Mouse (Mus musculus): ENCODE data around the gene Iba57. TPM values are rescaled to one million over a fixed set of nuclear protein-coding genes. Genes with fewer than 3 reads are reported as not detected.

The Iba57 gene
- polyA plus RNA-seq, 1 experiment from 2014 or later, result 7.3 TPM

- H3K4me3 ChIP-seq, result no peak overlapping the region
- no peaks in the 10 kb centered on the region for H3K9me3 ChIP-seq (replicated peaks)
- H3K27me3 ChIP-seq (replicated peaks), result peaks cover 52% of the 10 kb centered on the region
- 77% methylated on average over 18 of the region's 18 CpGs for WGBS
- H3K4me1 ChIP-seq (replicated peaks), result peaks cover 22% of the 10 kb centered on the region
- no peak overlapping the region for H3K9ac ChIP-seq
- no peak for ATAC-seq (ENCODE audit: insufficient number of reproducible peaks, low FRiP score)
- H3K27ac ChIP-seq (ENCODE audit: poor library complexity, severe bottlenecking), result no peak overlapping the region
- H3K4me2 ChIP-seq, result no peak overlapping the region
- peaks cover 70% of the 10 kb centered on the region for H3K36me3 ChIP-seq
Observed at GRCm38 (mm10) chr11:59131348-59131919, 32.1 kb downstream of the Iba57 start.

- Histone ChIP-seq H3K27me3 (replicated peaks) (peaks cover 45% of the 10 kb centered on the region), H3K36me3 (peaks cover 76% of the 10 kb centered on the region), H3K9me3 (replicated peaks) (no peaks in the 10 kb centered on the region), H3K27ac (ENCODE audit: poor library complexity, severe bottlenecking) (no peak overlapping the region), H3K4me2 (no peak overlapping the region), H3K4me1 (replicated peaks) (peaks cover 16% of the 10 kb centered on the region), H3K4me3 (no peak overlapping the region), H3K9ac (no peak overlapping the region)
- no peak for ATAC-seq (ENCODE audit: insufficient number of reproducible peaks, low FRiP score)
- 81% methylated on average over 9 of the region's 9 CpGs for WGBS
Observed at GRCm38 (mm10) chr11:59130782-59131181, 32.8 kb downstream of the Iba57 start.

GRCm38 (mm10) chr11:59105945-59106344 is 57.6 kb downstream of the Iba57 start:
- H3K9ac ChIP-seq, result no peak overlapping the region
- peaks cover 86% of the 10 kb centered on the region for H3K36me3 ChIP-seq
- no peak overlapping the region for H3K4me3 ChIP-seq
- no peak overlapping the region for H3K4me2 ChIP-seq
- no peak overlapping the region for H3K27ac ChIP-seq (ENCODE audit: poor library complexity, severe bottlenecking)
- no peaks in the 10 kb centered on the region for H3K27me3 ChIP-seq (replicated peaks)
- no peaks in the 10 kb centered on the region for H3K4me1 ChIP-seq (replicated peaks)
- no peak for ATAC-seq (ENCODE audit: insufficient number of reproducible peaks, low FRiP score)
- 90% methylated on average over 5 of the region's 5 CpGs for WGBS
- peaks cover 3% of the 10 kb centered on the region; the same call in 1 of the 2 replicates for H3K9me3 ChIP-seq (replicated peaks)

Other genes starting within 250 kb of the Iba57 start
- gene Btnl10, start 245.8 kb downstream of the Iba57 start, polyA plus RNA-seq (2016; fragmentation: Nextera tagmentation; extraction: Ambion mirVana), result 0.11 and 0.13 TPM in 2 replicates
- gene Rnf187, start 224.8 kb downstream of the Iba57 start, polyA plus RNA-seq (2016; fragmentation: Nextera tagmentation; extraction: Ambion mirVana), result 208 and 213 TPM in 2 replicates
- 8.5 and 11.6 TPM in 2 replicates for gene Hist3h2ba, start 214.8 kb downstream of the Iba57 start, polyA plus RNA-seq (2016; fragmentation: Nextera tagmentation; extraction: Ambion mirVana)
- gene Hist3h2a, start 209.1 kb downstream of the Iba57 start, polyA plus RNA-seq (2016; fragmentation: Nextera tagmentation; extraction: Ambion mirVana), result 26.5 and 28.4 TPM in 2 replicates
- gene Trim17, start 209.1 kb downstream of the Iba57 start, polyA plus RNA-seq (2016; fragmentation: Nextera tagmentation; extraction: Ambion mirVana), result 1.1 and 1.5 TPM in 2 replicates
- gene Trim11, start 185.6 kb downstream of the Iba57 start, polyA plus RNA-seq (2016; fragmentation: Nextera tagmentation; extraction: Ambion mirVana), result 27.6 and 30.8 TPM in 2 replicates
- gene Obscn, start 27.3 kb downstream of the Iba57 start, polyA plus RNA-seq (2016; fragmentation: Nextera tagmentation; extraction: Ambion mirVana), result 39.2 and 42.5 TPM in 2 replicates
- 0.13 and 0.31 TPM in 2 replicates for gene Gjc2, start 19.5 kb upstream of the Iba57 start, polyA plus RNA-seq (2016; fragmentation: Nextera tagmentation; extraction: Ambion mirVana)
- gene Guk1, start 28.5 kb upstream of the Iba57 start, polyA plus RNA-seq (2016; fragmentation: Nextera tagmentation; extraction: Ambion mirVana), result 101 TPM in 2 replicates
- gene Mrpl55, start 38.7 kb upstream of the Iba57 start, polyA plus RNA-seq (2016; fragmentation: Nextera tagmentation; extraction: Ambion mirVana), result 87.6 and 94.3 TPM in 2 replicates
- 23.2 and 25.0 TPM in 2 replicates for gene 2310033P09Rik, start 44.6 kb upstream of the Iba57 start, polyA plus RNA-seq (2016; fragmentation: Nextera tagmentation; extraction: Ambion mirVana)
- gene Arf1, start 64.5 kb upstream of the Iba57 start, polyA plus RNA-seq (2016; fragmentation: Nextera tagmentation; extraction: Ambion mirVana), result 609 and 632 TPM in 2 replicates
- 0.08 TPM in 1 of 2 replicates, not detected in the other for gene Wnt3a, start 127.0 kb upstream of the Iba57 start, polyA plus RNA-seq (2016; fragmentation: Nextera tagmentation; extraction: Ambion mirVana)
- gene Wnt9a, start 143.2 kb upstream of the Iba57 start, polyA plus RNA-seq (2016; fragmentation: Nextera tagmentation; extraction: Ambion mirVana), result 4.5 and 5.0 TPM in 2 replicates
- not detected in 2 replicates for gene Prss38, start 211.9 kb upstream of the Iba57 start, polyA plus RNA-seq (2016; fragmentation: Nextera tagmentation; extraction: Ambion mirVana)

Measured in heart, embryonic 12.5 days (tissue).